Mouse (Mus musculus): ENCODE data around the gene Ttc21a. TPM values are rescaled to one million over a fixed set of nuclear protein-coding genes. Genes with fewer than 3 reads are reported as not detected.

The Ttc21a gene
- polyA plus RNA-seq, 1 experiment from 2014 or later = 0.06 TPM

- 0 out of 2 replicates have a peak overlapping the region, but pooled peaks have one; percentile 10 for H3K27ac ChIP-seq
- ATAC-seq = no peak
- H3K27me3 ChIP-seq (replicated peaks) = no peaks in the 10 kb centered on the region
- H3K36me3 ChIP-seq = peaks cover 36% of the 10 kb centered on the region
- 42% methylated on average over 6 of the region's 6 CpGs for WGBS (ENCODE audit: insufficient replicate concordance)
- H3K4me3 ChIP-seq = no peak overlapping the region
- H3K4me2 ChIP-seq = no peak overlapping the region
- H3K9me3 ChIP-seq (replicated peaks) = no peaks in the 10 kb centered on the region
- H3K9ac ChIP-seq = no peak overlapping the region
- H3K4me1 ChIP-seq = 0 out of 2 replicates have a peak, but pooled peaks cover 9% of the 10 kb centered on the region
Measured at GRCm38 (mm10) chr9:119970221-119970620, 32.8 kb downstream of the Ttc21a start.

GRCm38 (mm10) chr9:119970763-119971656, 33.6 kb downstream of the Ttc21a start:
- Histone ChIP-seq H3K9ac (no peak overlapping the region), H3K4me3 (no peak overlapping the region), H3K36me3 (peaks cover 38% of the 10 kb centered on the region), H3K27me3 (replicated peaks) (no peaks in the 10 kb centered on the region), H3K27ac (0 out of 2 replicates have a peak overlapping the region, but pooled peaks have one; percentile 10), H3K9me3 (replicated peaks) (no peaks in the 10 kb centered on the region), H3K4me2 (no peak overlapping the region), H3K4me1 (0 out of 2 replicates have a peak, but pooled peaks cover 9% of the 10 kb centered on the region)
- WGBS (ENCODE audit: insufficient replicate concordance) = 73% methylated on average over 7 of the region's 7 CpGs
- no peak for ATAC-seq

GRCm38 (mm10) chr9:119972166-119972565, 34.8 kb downstream of the Ttc21a start:
- no peak overlapping the region for H3K9ac ChIP-seq
- no peaks in the 10 kb centered on the region for H3K27me3 ChIP-seq (replicated peaks)
- peaks cover 20% of the 10 kb centered on the region for H3K4me1 ChIP-seq
- no peak overlapping the region for H3K4me2 ChIP-seq
- no peak for ATAC-seq
- 80% methylated on average over 10 of the region's 10 CpGs for WGBS (ENCODE audit: insufficient replicate concordance)
- H3K27ac ChIP-seq = no peak overlapping the region
- H3K36me3 ChIP-seq = peaks cover 38% of the 10 kb centered on the region
- no peaks in the 10 kb centered on the region for H3K9me3 ChIP-seq (replicated peaks)
- no peak overlapping the region for H3K4me3 ChIP-seq

GRCm38 (mm10) chr9:119972582-119972981, 35.2 kb downstream of the Ttc21a start:
- no peaks in the 10 kb centered on the region for H3K27me3 ChIP-seq (replicated peaks)
- H3K4me1 ChIP-seq = peaks cover 24% of the 10 kb centered on the region
- H3K27ac ChIP-seq = no peak overlapping the region
- 79% methylated on average over 12 of the region's 12 CpGs for WGBS (ENCODE audit: insufficient replicate concordance)
- H3K9me3 ChIP-seq (replicated peaks) = no peaks in the 10 kb centered on the region
- no peak overlapping the region for H3K9ac ChIP-seq
- peaks cover 38% of the 10 kb centered on the region for H3K36me3 ChIP-seq
- no peak for ATAC-seq
- H3K4me3 ChIP-seq = no peak overlapping the region
- H3K4me2 ChIP-seq = no peak overlapping the region

GRCm38 (mm10) chr9:119973281-119973680, 35.9 kb downstream of the Ttc21a start:
- Histone ChIP-seq H3K27me3 (replicated peaks) (no peaks in the 10 kb centered on the region), H3K4me2 (no peak overlapping the region), H3K9me3 (replicated peaks) (no peaks in the 10 kb centered on the region), H3K36me3 (peaks cover 38% of the 10 kb centered on the region), H3K4me3 (no peak overlapping the region), H3K9ac (no peak overlapping the region), H3K27ac (no peak overlapping the region), H3K4me1 (peaks cover 31% of the 10 kb centered on the region)
- ATAC-seq = no peak
- WGBS (ENCODE audit: insufficient replicate concordance) = 87% methylated on average over 23 of the region's 23 CpGs

- H3K27ac ChIP-seq = no peak overlapping the region
- no peaks in the 10 kb centered on the region for H3K27me3 ChIP-seq (replicated peaks)
- peaks cover 38% of the 10 kb centered on the region for H3K4me1 ChIP-seq
- H3K4me2 ChIP-seq = no peak overlapping the region
- peaks cover 38% of the 10 kb centered on the region for H3K36me3 ChIP-seq
- no peak overlapping the region for H3K4me3 ChIP-seq
- no peak for ATAC-seq
- WGBS (ENCODE audit: insufficient replicate concordance) = 90% methylated on average over 27 of the region's 27 CpGs
- H3K9me3 ChIP-seq (replicated peaks) = no peaks in the 10 kb centered on the region
- H3K9ac ChIP-seq = no peak overlapping the region
Measured at GRCm38 (mm10) chr9:119973869-119974520, 36.6 kb downstream of the Ttc21a start.

- peaks cover 45% of the 10 kb centered on the region for H3K4me1 ChIP-seq
- ATAC-seq = no peak
- H3K4me3 ChIP-seq = no peak overlapping the region
- H3K27me3 ChIP-seq (replicated peaks) = no peaks in the 10 kb centered on the region
- no peak overlapping the region for H3K4me2 ChIP-seq
- no peak overlapping the region for H3K27ac ChIP-seq
- 67% methylated on average over 5 of the region's 5 CpGs for WGBS (ENCODE audit: insufficient replicate concordance)
- no peaks in the 10 kb centered on the region for H3K9me3 ChIP-seq (replicated peaks)
- peaks cover 38% of the 10 kb centered on the region for H3K36me3 ChIP-seq
- H3K9ac ChIP-seq = no peak overlapping the region
Measured at GRCm38 (mm10) chr9:119974609-119975008, 37.2 kb downstream of the Ttc21a start.

GRCm38 (mm10) chr9:119975286-119975685, 37.9 kb downstream of the Ttc21a start:
- no peak for ATAC-seq
- Histone ChIP-seq H3K9me3 (replicated peaks) (no peaks in the 10 kb centered on the region), H3K4me3 (no peak overlapping the region), H3K36me3 (peaks cover 38% of the 10 kb centered on the region), H3K9ac (no peak overlapping the region), H3K27me3 (replicated peaks) (no peaks in the 10 kb centered on the region), H3K4me1 (peaks cover 46% of the 10 kb centered on the region), H3K27ac (no peak overlapping the region), H3K4me2 (no peak overlapping the region)
- WGBS (ENCODE audit: insufficient replicate concordance) = 78% methylated on average over 4 of the region's 4 CpGs

- H3K9me3 ChIP-seq (replicated peaks) = no peaks in the 10 kb centered on the region
- H3K27ac ChIP-seq = peak overlapping the region; percentile 45; the same call in 1 of the 2 replicates
- WGBS (ENCODE audit: insufficient replicate concordance) = 11% methylated on average over 17 of the region's 17 CpGs
- peak overlapping the region; percentile 44 for H3K4me2 ChIP-seq
- no peaks in the 10 kb centered on the region for H3K27me3 ChIP-seq (replicated peaks)
- H3K9ac ChIP-seq = no peak overlapping the region
- ATAC-seq = no peak
- H3K4me3 ChIP-seq = peak overlapping the region; percentile 25
- peaks cover 57% of the 10 kb centered on the region for H3K4me1 ChIP-seq
- H3K36me3 ChIP-seq = peaks cover 30% of the 10 kb centered on the region
Measured at GRCm38 (mm10) chr9:119976704-119977556, 39.5 kb downstream of the Ttc21a start.

- WGBS (ENCODE audit: insufficient replicate concordance) = 35% methylated on average over 5 of the region's 5 CpGs
- Histone ChIP-seq H3K9ac (no peak overlapping the region), H3K36me3 (peaks cover 23% of the 10 kb centered on the region), H3K4me2 (peak overlapping the region; percentile 44), H3K27me3 (replicated peaks) (peaks cover 5% of the 10 kb centered on the region), H3K27ac (peak overlapping the region; percentile 45; the same call in 1 of the 2 replicates), H3K9me3 (replicated peaks) (no peaks in the 10 kb centered on the region), H3K4me1 (peaks cover 64% of the 10 kb centered on the region), H3K4me3 (peak overlapping the region; percentile 25)
- ATAC-seq = no peak
Measured at GRCm38 (mm10) chr9:119977557-119978060, 40.2 kb downstream of the Ttc21a start.

GRCm38 (mm10) chr9:119978151-119978810, 40.9 kb downstream of the Ttc21a start:
- Histone ChIP-seq H3K9ac (no peak overlapping the region), H3K4me3 (peak overlapping the region; percentile 25), H3K4me2 (peak overlapping the region; percentile 44)

More at GRCm38 (mm10) chr9:119978151-119978810, 40.9 kb downstream of the Ttc21a start:
- ATAC-seq = no peak
- H3K4me1 ChIP-seq = peaks cover 71% of the 10 kb centered on the region
- 27% methylated on average over 9 of the region's 9 CpGs for WGBS (ENCODE audit: insufficient replicate concordance)
- H3K9me3 ChIP-seq (replicated peaks) = no peaks in the 10 kb centered on the region
- H3K36me3 ChIP-seq = peaks cover 16% of the 10 kb centered on the region
- peaks cover 12% of the 10 kb centered on the region for H3K27me3 ChIP-seq (replicated peaks)
- no peak overlapping the region for H3K27ac ChIP-seq
